Mouse (Mus musculus): ENCODE data around the gene Srm.

DNA sequence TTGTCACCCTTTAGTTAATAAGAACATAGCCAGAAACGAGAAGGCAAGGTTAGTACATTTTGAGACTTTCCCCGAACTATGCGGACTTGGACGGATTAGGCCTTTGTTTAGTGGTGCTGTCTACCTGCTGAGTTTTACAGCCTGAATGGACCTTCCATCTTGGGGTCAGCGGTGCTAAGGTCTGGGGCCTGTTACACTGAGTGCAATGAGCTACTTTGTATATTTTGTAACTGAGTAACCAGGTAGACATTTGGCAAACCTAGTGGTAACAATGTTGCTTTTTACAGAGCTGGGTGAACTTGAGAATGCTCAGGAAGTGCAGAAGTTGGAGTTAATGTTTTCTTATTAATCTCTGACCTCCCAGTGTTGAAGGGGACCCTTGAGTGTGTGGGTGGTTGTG, 49.8 kb downstream of the Srm start:
- TF ChIP-seq CTCF (IDR thresholded peaks at IDR 0.05; ENCODE audit: borderline replicate concordance, control insufficient read depth, extremely low read depth, insufficient read depth, low read length, poor library complexity), result no peak
- TF ChIP-seq POLR2A (IDR thresholded peaks at IDR 0.05; ENCODE audit: control insufficient read depth, extremely low read depth, insufficient read depth, low read length, poor library complexity), result no peak

Data from thymus, adult 2 months (tissue).